Mouse (Mus musculus) right cerebral cortex, postnatal 25 days (tissue): ENCODE results near the gene Slc38a1.

ENCODE experiments used
- DNase-seq: peaks from one replicate; pipeline ENCODE4 v3.0.0; 2022

Gene Slc38a1

DNA sequence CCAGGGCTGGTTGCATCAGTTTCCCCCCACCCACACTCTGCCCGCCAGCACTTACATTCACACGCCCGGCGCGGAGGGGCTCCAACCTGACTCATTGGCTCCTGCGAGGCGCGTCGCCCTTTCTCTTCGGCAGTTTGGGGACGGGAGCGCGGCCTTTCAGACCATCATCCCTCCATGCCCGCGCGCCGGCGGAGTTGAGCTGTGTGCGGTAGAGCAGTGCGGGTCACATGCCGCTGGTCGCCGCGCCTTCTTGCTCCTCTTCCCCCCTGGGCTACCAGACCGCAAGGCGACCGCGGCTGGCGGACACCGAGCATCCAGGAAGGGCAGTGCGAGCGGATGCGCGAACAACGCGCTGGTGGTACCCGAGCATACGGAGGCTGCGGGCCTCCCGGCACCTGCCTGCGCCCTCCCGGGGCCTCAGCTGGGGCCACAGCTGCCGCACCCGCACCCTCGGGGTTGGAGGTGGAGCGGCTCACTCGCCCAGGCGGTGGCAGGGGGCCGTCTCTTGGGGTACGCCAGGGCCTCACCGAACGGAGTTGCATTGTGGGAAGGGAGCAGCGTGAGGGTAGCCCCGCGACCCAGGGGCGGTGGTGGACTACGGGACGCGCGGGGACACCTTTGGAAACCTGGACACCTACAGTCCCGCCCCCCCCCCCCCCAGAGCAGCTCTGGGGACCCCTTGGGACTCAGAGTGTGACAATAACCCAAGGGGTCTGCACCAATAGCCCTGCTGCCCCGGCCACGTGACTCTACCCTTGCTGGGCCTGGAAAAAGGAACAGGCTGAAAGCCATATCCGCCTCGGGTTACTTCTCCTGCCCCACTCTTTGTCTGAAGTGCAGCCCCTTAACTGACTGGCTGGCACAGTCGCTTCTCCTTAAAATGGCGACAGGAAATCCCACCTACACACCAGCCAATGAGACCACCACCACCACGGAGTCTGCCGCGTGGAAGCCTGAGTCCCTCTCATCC, at the start of gene Slc38a1:
TSS of gene Slc38a1 (minus strand) at position 478 of the 970 bp plus-strand sequence.
- peak; percentile 66 for DNase-seq

GRCm38 (mm10) chr15:96692401-96692800, 49.7 kb upstream of the Slc38a1 start:
- no peak for DNase-seq

- no peak for DNase-seq
These were observed 48.7 kb upstream of the Slc38a1 start for GRCm38 (mm10) chr15:96691381-96691780.

DNA sequence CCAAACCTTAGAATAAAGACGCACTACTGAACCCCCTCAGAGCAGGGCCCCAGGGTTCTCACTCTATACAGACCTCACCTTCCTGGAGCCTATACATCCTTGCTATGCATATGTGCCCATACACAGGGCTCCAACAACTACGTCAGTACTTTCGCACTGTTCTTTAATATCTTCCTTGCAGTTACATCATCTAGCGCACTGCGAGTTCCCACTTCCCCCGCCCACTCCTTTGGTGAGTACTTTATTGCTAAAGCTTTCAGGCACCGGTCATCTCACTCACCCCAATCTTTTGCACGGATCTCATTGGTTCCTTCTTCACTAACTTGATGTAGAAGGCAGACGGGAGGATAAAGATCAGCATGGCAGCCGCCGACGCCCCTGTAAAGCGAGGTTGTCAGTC, 48.1 kb upstream of the Slc38a1 start:
- no peak for DNase-seq

- no peak for DNase-seq
These were observed 47.2 kb upstream of the Slc38a1 start for GRCm38 (mm10) chr15:96689919-96690318.

- no peak for DNase-seq
These were observed 46.1 kb upstream of the Slc38a1 start for GRCm38 (mm10) chr15:96688784-96689318.

DNA sequence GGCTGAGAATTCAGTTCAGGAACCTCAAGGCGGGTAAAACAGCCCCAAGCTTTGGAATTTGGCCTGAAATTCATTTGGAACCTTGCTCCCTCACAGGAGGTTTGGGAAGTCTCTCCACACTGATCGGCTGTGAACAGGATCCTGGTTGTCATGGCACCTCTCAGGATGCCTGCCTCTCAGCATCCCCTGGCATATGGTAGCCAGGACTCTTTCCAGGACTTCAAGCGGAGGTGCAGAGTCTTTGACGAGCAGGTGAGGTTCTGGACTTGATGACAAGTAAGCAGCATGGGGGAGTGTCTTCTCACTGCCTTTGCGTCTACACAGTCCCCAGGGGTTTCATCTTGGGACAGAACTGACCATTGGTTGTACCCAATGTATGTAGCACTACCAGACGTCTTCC, 45.3 kb upstream of the Slc38a1 start:
- no peak for DNase-seq

DNA sequence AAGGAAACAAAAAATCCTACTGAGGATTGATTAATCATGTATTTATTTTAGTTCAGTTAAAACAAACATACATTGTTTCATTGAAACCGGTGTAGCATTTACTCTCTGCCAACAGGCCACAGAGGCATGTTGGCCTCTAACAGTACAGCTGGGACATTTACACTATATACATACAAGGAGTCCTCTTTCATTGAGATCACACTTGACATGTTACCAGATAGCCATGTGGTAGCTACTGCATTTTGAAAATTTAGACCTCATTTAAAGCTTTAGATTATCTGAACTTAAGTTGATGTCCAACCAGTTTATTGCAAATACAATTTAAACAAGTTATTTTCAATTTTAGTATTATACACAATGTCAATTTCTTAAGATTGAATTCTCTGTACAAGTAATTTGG, 44.7 kb upstream of the Slc38a1 start:
- no peak for DNase-seq

DNA sequence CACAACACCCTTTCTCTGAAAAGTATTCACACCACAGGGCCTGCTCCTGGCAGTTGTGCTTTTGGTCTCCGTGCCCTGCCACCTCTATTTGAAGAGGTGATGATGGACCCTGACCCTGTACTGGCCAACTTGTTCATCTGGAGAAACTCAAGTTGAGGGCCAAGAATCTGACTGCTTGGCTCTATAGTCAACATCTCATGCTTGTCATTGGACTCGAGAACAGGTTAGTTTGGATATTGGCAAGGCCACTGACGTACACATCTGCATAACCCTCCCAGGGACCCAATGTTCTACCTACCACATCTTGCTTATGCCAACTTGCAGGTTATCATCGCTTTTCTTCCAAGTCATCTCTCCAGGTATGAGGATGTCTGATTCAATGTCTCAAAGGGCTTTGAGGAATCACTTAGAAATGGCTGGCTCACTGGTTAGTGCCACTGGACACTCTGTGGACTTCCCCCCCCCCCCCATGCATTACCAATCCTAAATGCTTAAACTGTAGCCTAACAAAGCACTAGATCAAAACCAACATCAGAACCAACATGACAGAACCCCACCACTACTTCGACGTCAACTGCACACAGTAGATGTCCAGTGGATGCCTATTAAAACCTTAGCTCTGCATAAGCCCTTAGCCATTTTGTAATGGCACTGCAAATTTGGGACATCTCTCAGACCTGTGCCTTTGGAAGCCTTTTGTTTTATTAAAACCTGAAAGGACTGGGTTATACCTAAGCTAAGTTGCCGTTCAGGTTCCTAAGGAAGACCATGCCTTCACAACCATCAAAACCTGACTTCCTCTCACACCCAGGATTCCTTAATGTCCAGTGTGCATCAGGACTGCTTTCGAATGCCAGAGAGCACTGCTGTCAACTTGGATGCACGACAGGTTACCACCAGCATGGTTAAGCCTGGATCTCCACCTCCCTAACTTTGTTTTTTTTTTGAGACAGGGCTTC, 43.8 kb upstream of the Slc38a1 start:
- no peak for DNase-seq

GRCm38 (mm10) chr15:96685273-96685672, 42.6 kb upstream of the Slc38a1 start:
- DNase-seq: no peak

GRCm38 (mm10) chr15:96684132-96684830, 41.6 kb upstream of the Slc38a1 start:
- no peak for DNase-seq

GRCm38 (mm10) chr15:96678871-96679773, 36.4 kb upstream of the Slc38a1 start:
- no peak for DNase-seq

GRCm38 (mm10) chr15:96676518-96676917, 33.8 kb upstream of the Slc38a1 start:
- DNase-seq: no peak

GRCm38 (mm10) chr15:96675744-96676143, 33.0 kb upstream of the Slc38a1 start:
- no peak for DNase-seq

DNA sequence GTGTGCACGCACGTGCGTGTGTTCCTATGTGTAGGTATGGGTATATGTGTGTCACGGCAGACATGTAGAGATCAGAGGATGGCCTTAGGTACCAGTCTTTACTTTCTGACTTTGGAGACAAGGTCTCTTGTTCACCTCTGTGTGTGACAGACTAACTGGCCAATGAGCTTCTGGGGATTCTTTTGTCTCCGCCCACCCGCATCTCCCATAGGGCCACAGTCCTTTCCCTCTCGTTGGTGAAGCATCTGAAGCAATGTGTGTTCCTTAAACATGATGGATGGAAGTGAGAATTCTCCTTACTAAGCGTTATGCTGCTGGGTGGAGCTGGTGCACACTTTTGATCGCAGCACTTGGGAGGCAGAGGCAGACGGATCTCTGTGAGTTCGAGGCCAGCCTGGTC, 32.3 kb upstream of the Slc38a1 start:
- DNase-seq: no peak

DNA sequence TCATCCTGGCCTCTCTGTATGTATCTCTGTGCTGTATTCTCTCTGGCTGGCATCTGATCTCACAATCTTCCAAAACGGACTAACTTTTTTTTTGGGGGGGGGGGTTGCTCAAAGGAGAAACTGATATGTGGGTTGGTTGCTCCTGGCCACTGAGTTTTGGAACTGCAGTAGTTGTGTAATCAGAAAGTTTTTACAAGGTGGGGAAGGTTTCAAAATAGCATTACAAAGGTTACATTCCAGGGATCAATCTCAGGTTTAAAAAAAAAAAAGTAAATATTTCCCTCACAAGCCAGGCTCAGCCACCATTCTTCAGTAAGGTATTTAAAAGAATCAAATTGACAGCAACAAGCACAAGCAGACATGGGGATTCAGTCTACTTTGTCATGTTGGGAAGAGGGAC, 31.4 kb upstream of the Slc38a1 start:
- DNase-seq: no peak

- no peak for DNase-seq
These were observed 27.0 kb upstream of the Slc38a1 start for GRCm38 (mm10) chr15:96669721-96670120.

DNA sequence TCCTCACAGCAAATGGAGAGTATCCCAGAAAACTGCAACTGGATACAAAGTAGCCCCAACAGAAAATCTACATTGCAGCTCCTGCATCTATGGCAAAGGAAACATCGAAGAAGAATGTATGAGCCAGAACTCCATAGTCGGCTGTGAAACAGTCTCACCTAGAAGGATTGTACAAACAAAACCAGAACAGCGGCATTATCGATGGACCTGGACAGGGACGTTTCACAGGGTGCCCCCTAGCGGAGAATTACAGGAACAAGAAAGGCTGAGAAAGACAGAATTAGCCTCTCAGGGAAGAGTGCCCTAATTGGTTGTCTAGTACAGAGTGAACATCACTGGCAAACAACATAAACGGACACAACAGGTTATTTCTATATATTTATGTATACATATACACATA, 23.9 kb upstream of the Slc38a1 start:
- no peak for DNase-seq

DNA sequence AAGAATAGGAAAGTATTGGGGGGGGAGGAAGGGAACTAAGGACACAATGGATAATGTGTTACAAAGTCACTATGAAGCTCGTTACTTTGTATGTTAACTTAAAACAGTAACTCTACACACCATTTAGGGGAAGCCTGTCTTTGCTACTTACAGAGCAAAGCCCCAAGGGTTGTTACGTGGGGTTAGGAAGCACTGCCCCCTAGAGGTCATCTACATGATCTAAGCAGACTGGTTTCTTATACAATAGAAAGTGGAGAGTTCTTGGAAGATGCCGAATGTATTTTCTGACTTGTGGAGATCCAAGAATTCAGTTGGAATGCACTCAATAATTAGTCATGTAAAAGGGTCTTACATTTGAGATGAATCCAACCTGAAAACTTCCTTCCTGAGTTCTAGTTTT, 23.2 kb upstream of the Slc38a1 start:
- no peak for DNase-seq

- no peak for DNase-seq
These were observed 18.0 kb upstream of the Slc38a1 start for GRCm38 (mm10) chr15:96660590-96661141.

- DNase-seq: no peak
These were observed 15.5 kb upstream of the Slc38a1 start for GRCm38 (mm10) chr15:96658275-96658602.
